Mouse (Mus musculus) MEL (cell line): ENCODE results near the gene Cd68. TPM values are rescaled to one million over a fixed set of nuclear protein-coding genes. Genes with fewer than 3 reads are reported as not detected.

Experiments
- DNase-seq: peaks from one replicate; pipeline ENCODE4 v3.0.0; 2011; ENCODE audit warnings: low read depth, low spot score
- H3K27ac ChIP-seq: 2 replicates; pipeline ENCODE4 v1.5.1; 2012; ENCODE audit warnings: low read depth, mild to moderate bottlenecking, control low read depth, low read length, moderate library complexity; ENCODE audit not compliant: control insufficient read depth
- H3K27me3 ChIP-seq, 2 experiments: fragments of 150-350 bp in 1 of 2; sonication (generic) in 1 of 2; 2 replicates each; pipeline ENCODE4 v1.6.1; 2012; ENCODE audit warnings: low read length in 2 of 2, mild to moderate bottlenecking in 2 of 2, improper control_type of control experiment in 1 of 2, moderate library complexity in 1 of 2; ENCODE audit not compliant: insufficient read depth in 2 of 2, control insufficient read depth in 1 of 2
- H3K36me3 ChIP-seq, 2 experiments: 2 replicates each; pipeline ENCODE4 v1.6.1; 2012 to 2014; ENCODE audit warnings: low read length in 2 of 2, improper control_type of control experiment in 1 of 2, inconsistent platforms in 1 of 2, mild to moderate bottlenecking in 1 of 2; ENCODE audit not compliant: insufficient read depth in 2 of 2, control insufficient read depth in 1 of 2
- H3K4me1 ChIP-seq, 2 experiments: fragments of 150-350 bp in 1 of 2; sonication (generic) in 1 of 2; 2 replicates each; pipeline ENCODE4 v1.6.1; 2012; ENCODE audit warnings: low read length in 2 of 2, improper control_type of control experiment in 1 of 2, mild to moderate bottlenecking in 1 of 2; ENCODE audit not compliant: insufficient read depth in 2 of 2, control insufficient read depth in 1 of 2
- H3K4me3 ChIP-seq, 2 experiments: fragments of 150-350 bp in 1 of 2; sonication (generic) in 1 of 2; 2 replicates each; pipeline ENCODE4 v1.5.1; 2012; ENCODE audit warnings: low read depth in 2 of 2, low read length in 2 of 2, mild to moderate bottlenecking in 2 of 2, moderate library complexity in 2 of 2, control low read depth in 1 of 2, improper control_type of control experiment in 1 of 2; ENCODE audit not compliant: control insufficient read depth in 1 of 2, insufficient read depth in 1 of 2
- H3K79me2 ChIP-seq: 2 replicates; pipeline ENCODE4 v1.6.1; 2012; ENCODE audit warnings: mild to moderate bottlenecking, low read length, moderate library complexity; ENCODE audit not compliant: control insufficient read depth, poor library complexity, insufficient read depth
- H3K9ac ChIP-seq: 2 replicates; pipeline ENCODE4 v1.6.1; 2012; ENCODE audit warnings: low read depth, mild to moderate bottlenecking, control low read depth, low read length, moderate library complexity; ENCODE audit not compliant: control insufficient read depth, poor library complexity, severe bottlenecking
- H3K9me3 ChIP-seq: fragments of 150-350 bp; sonication (generic); replicated peaks from 2 replicates; pipeline ENCODE4 v1.6.1; 2012; ENCODE audit warnings: mild to moderate bottlenecking, low read length, improper control_type of control experiment, moderate library complexity; ENCODE audit not compliant: insufficient read depth
- BHLHE40 ChIP-seq: IDR thresholded peaks from 2 replicates; pipeline ENCODE4 v1.6.1; 2012; ENCODE audit warnings: low read depth, mild to moderate bottlenecking, inconsistent platforms, low read length, improper control_type of control experiment, borderline replicate concordance
- CHD1 ChIP-seq: IDR thresholded peaks from 2 replicates; pipeline ENCODE4 v1.6.1; 2012; ENCODE audit warnings: low read depth, mild to moderate bottlenecking, inconsistent platforms, low read length, improper control_type of control experiment
- CHD2 ChIP-seq: IDR thresholded peaks from 2 replicates; pipeline ENCODE4 v1.6.1; 2011; ENCODE audit warnings: low read length, improper control_type of control experiment
- CTCF ChIP-seq, 3 experiments: IDR thresholded peaks in 2 of 3; conservative IDR thresholded peaks in 1 of 3; 2 replicates each; pipeline ENCODE4 v1.5.1; 2011 to 2012; ENCODE audit warnings: low read length in 3 of 3, low read depth in 2 of 3, mild to moderate bottlenecking in 2 of 3, improper control_type of control experiment in 1 of 3, inconsistent platforms in 1 of 3, mixed read lengths in 1 of 3, moderate library complexity in 1 of 3; ENCODE audit not compliant: control insufficient read depth in 1 of 3, insufficient read depth in 1 of 3, poor library complexity in 1 of 3, severe bottlenecking in 1 of 3
- E2F4 ChIP-seq: IDR thresholded peaks from 2 replicates; pipeline ENCODE4 v1.6.1; 2011; ENCODE audit warnings: low read depth, low read length, improper control_type of control experiment, borderline replicate concordance
- EP300 ChIP-seq, 2 experiments: IDR thresholded peaks; 2 replicates each; pipeline ENCODE4 v1.6.1; 2011; ENCODE audit warnings: improper control_type of control experiment in 2 of 2, low read length in 2 of 2, low read depth in 1 of 2, mild to moderate bottlenecking in 1 of 2
- ETS1 ChIP-seq: IDR thresholded peaks from 2 replicates; pipeline ENCODE4 v1.6.1; 2012; ENCODE audit warnings: low read depth, mild to moderate bottlenecking, inconsistent platforms, low read length, improper control_type of control experiment, moderate library complexity
- HCFC1 ChIP-seq: IDR thresholded peaks from 2 replicates; pipeline ENCODE4 v1.6.1; 2012; ENCODE audit warnings: low read depth, mild to moderate bottlenecking, inconsistent platforms, low read length, improper control_type of control experiment, moderate library complexity
- MAFK ChIP-seq: IDR thresholded peaks from 2 replicates; pipeline ENCODE4 v1.6.1; 2011; ENCODE audit warnings: low read depth, mild to moderate bottlenecking, low read length, improper control_type of control experiment, borderline replicate concordance
- MAX ChIP-seq: IDR thresholded peaks from 2 replicates; pipeline ENCODE4 v1.6.1; 2011; ENCODE audit warnings: low read length, improper control_type of control experiment
- MEF2A ChIP-seq: IDR thresholded peaks from 2 replicates; pipeline ENCODE4 v1.6.1; 2014; ENCODE audit warnings: low read depth, mild to moderate bottlenecking, inconsistent platforms, low read length, improper control_type of control experiment; ENCODE audit not compliant: poor library complexity, insufficient replicate concordance, severe bottlenecking; ENCODE audit errors: extremely low read depth
- MXI1 ChIP-seq: IDR thresholded peaks from 2 replicates; pipeline ENCODE4 v1.6.1; 2011; ENCODE audit warnings: mild to moderate bottlenecking, low read depth, low read length, improper control_type of control experiment
- MYB ChIP-seq: IDR thresholded peaks from 2 replicates; pipeline ENCODE4 v1.6.1; 2011; ENCODE audit warnings: mild to moderate bottlenecking, low read depth, low read length, improper control_type of control experiment
- MYC ChIP-seq: IDR thresholded peaks from 2 replicates; pipeline ENCODE4 v1.6.1; 2011; ENCODE audit warnings: low read depth, mild to moderate bottlenecking, low read length, improper control_type of control experiment, moderate library complexity
- NRF1 ChIP-seq: IDR thresholded peaks from 2 replicates; pipeline ENCODE4 v1.6.1; 2014; ENCODE audit warnings: low read depth, mild to moderate bottlenecking, inconsistent platforms, low read length, improper control_type of control experiment, moderate library complexity; ENCODE audit not compliant: poor library complexity, insufficient read depth, severe bottlenecking
- POLR2AphosphoS2 ChIP-seq: IDR thresholded peaks from 2 replicates; pipeline ENCODE4 v1.6.1; 2011; ENCODE audit warnings: low read length, improper control_type of control experiment
- RCOR1 ChIP-seq: IDR thresholded peaks from 2 replicates; pipeline ENCODE4 v1.6.1; 2012; ENCODE audit warnings: low read depth, mild to moderate bottlenecking, inconsistent platforms, low read length, improper control_type of control experiment
- SMC3 ChIP-seq: IDR thresholded peaks from 2 replicates; pipeline ENCODE4 v1.6.1; 2011; ENCODE audit warnings: low read depth, low read length, improper control_type of control experiment
- TBP ChIP-seq: IDR thresholded peaks from 2 replicates; pipeline ENCODE4 v1.8.0; 2011; ENCODE audit warnings: low read depth, low read length, improper control_type of control experiment
- TCF12 ChIP-seq: IDR thresholded peaks from 2 replicates; pipeline ENCODE4 v1.6.1; 2014; ENCODE audit warnings: low read depth, mild to moderate bottlenecking, inconsistent platforms, low read length, improper control_type of control experiment, moderate library complexity
- USF1 ChIP-seq: IDR thresholded peaks from 2 replicates; pipeline ENCODE4 v1.6.1; 2014; ENCODE audit warnings: low read depth, mild to moderate bottlenecking, inconsistent platforms, low read length, improper control_type of control experiment, moderate library complexity
- USF2 ChIP-seq, 2 experiments: IDR thresholded peaks; 2 replicates each; pipeline ENCODE4 v1.6.1; 2011 to 2012; ENCODE audit warnings: improper control_type of control experiment in 2 of 2, low read length in 2 of 2, borderline replicate concordance in 1 of 2, inconsistent platforms in 1 of 2, low read depth in 1 of 2, mild to moderate bottlenecking in 1 of 2; ENCODE audit not compliant: insufficient read depth in 1 of 2
- ZKSCAN1 ChIP-seq: IDR thresholded peaks from 2 replicates; pipeline ENCODE4 v1.6.1; 2012; ENCODE audit warnings: low read depth, mild to moderate bottlenecking, inconsistent platforms, low read length, improper control_type of control experiment, moderate library complexity
- ZMIZ1 ChIP-seq: IDR thresholded peaks from 2 replicates; pipeline ENCODE4 v1.6.1; 2012; ENCODE audit warnings: low read depth, mild to moderate bottlenecking, inconsistent platforms, low read length, improper control_type of control experiment, moderate library complexity
- polyA plus RNA-seq, 2 experiments: library from polyadenylated mRNA; stranded (reverse) in 1 of 2; unstranded in 1 of 2; fragments of >175 nt in 1 of 2; fragments of >200 nt in 1 of 2; gene quantifications; 2 replicates each; pipeline versions ENCODE4 v1.2.1 to v1.2.4; 2012; ENCODE audit warnings: low replicate concordance in 2 of 2, low read depth in 1 of 2; ENCODE audit not compliant: insufficient read length in 2 of 2, insufficient read depth in 1 of 2, missing spikeins in 1 of 2
- total RNA-seq: library from RNA; depleted of rRNA; stranded (reverse); fragments of 300-350 nt; gene quantifications from 2 replicates; pipeline ENCODE4 v1.2.3, GENCODE M21; 2012

Gene Cd68
- total and polyA plus RNA-seq, 3 experiments = 5.3 to 19.8 TPM; not detected in 1

DNA sequence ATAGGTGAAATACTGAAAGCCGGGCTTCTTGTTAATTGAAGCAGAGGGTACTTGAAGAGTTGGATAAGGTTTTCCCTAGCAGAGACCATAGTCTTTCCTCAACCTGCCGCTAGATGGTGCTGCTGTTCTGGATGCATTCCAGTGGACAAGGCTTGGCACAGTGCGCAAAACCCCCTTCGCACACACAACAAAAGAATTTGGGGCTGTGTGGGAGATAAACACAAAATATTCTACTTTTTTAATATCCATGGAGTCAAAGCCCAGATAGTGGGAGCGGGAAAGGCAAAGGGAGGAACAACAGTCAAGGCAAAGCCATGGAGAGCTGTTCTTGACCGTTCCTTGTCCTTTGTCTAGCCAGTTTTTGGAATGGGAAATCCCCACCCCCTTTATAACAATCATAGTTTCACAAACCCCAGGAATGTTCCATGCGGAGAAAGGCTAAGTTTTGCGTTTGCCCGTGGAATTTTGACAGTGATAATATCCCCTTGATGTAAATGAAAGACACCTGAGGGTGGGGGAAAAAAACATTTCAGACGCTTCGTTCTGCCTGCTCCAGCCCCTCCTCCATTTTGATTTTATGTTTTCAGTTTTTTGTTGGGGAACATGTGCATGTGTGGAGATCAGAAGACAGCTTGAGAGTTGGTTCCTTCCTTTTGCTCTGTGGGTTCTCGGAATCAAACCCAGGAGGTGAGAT is 17.0 kb upstream of the Cd68 start (continued):
- TF ChIP-seq TBP (0 out of 2 replicates have a peak, but pooled peaks have one; percentile 44), MAX (0 out of 2 replicates have a peak, but pooled peaks have one; percentile 22), USF2 (IDR thresholded peaks at IDR 0.05; ENCODE audit: borderline replicate concordance in 1 of 2, insufficient read depth in 1 of 2, low read depth in 1 of 2, low read length in 2 of 2) (no peak), USF1 (no peak), NRF1 (0 out of 2 replicates have a peak, but pooled peaks have one; percentile 18), MYC (peak; percentile 47; the same call in 1 of the 2 replicates), ZMIZ1 (no peak), MYB (no peak), SMC3 (peak; percentile 88), BHLHE40 (no peak), MEF2A (no peak)

GRCm38 (mm10) chr11:69682209-69682839 is 16.4 kb upstream of the Cd68 start:
- Histone ChIP-seq H3K79me2 (peaks cover 24% of the 10 kb centered on the region), H3K27me3 (no peaks in the 10 kb centered on the region), H3K4me1 (peaks cover 6 to 12% of the 10 kb centered on the region in 2 experiments; a peak in 3 of 4 replicates), H3K9ac (peak overlapping the region; percentile 85), H3K9me3 (no peaks in the 10 kb centered on the region), H3K4me3 (peak overlapping the region; percentile 61 to 69)
- no peak for TF ChIP-seq E2F4
- TF ChIP-seq MYC = peak; percentile 40; the same call in 1 of the 2 replicates
- TF ChIP-seq CHD2 = no peak
- TF ChIP-seq TBP = no peak
- TF ChIP-seq HCFC1 = 0 out of 2 replicates have a peak, but pooled peaks have one; percentile 12
- no peak for TF ChIP-seq MXI1
- no peak for TF ChIP-seq ETS1
- peak; percentile 92; the same call in 1 of the 2 replicates for TF ChIP-seq CHD1
- 0 out of 4 replicates have a peak, but pooled peaks of 1 of the 2 experiments have one; percentile 2 for TF ChIP-seq EP300 (IDR thresholded peaks at IDR 0.05; ENCODE audit: low read depth in 1 of 2, low read length in 2 of 2)
- TF ChIP-seq ZKSCAN1 = no peak
- TF ChIP-seq SMC3 = no peak
- no peak for TF ChIP-seq POLR2AphosphoS2
- no peak for TF ChIP-seq CTCF (IDR thresholded peaks at IDR 0.05 in 2 of 3, conservative IDR thresholded peaks at IDR 0.05 in 1 of 3; ENCODE audit: control insufficient read depth in 1 of 3, insufficient read depth in 1 of 3, low read depth in 2 of 3, low read length in 3 of 3, poor library complexity in 1 of 3, severe bottlenecking in 1 of 3)
- TF ChIP-seq RCOR1 = peak; percentile 26; the same call in 1 of the 2 replicates
- TF ChIP-seq TCF12 = no peak
- TF ChIP-seq MAFK = no peak
- TF ChIP-seq, all 39 proteins: peak for 5
- peak overlapping the region; percentile 84 for H3K27ac ChIP-seq
- no peak for DNase-seq
- peaks cover 13 to 18% of the 10 kb centered on the region in 2 experiments for H3K36me3 ChIP-seq
